Mouse (Mus musculus): ENCODE measurements around the gene Tmem186. TPM values are rescaled to one million over a fixed set of nuclear protein-coding genes. Genes with fewer than 3 reads are reported as not detected.

The Tmem186 gene
- total and polyA plus RNA-seq, 3 experiments, result 15.3 to 22.1 (median 16.2) TPM

GRCm38 (mm10) chr16:8667261-8667660, 29.7 kb upstream of the Tmem186 start:
- DNase-seq, result peak; percentile 50

DNA sequence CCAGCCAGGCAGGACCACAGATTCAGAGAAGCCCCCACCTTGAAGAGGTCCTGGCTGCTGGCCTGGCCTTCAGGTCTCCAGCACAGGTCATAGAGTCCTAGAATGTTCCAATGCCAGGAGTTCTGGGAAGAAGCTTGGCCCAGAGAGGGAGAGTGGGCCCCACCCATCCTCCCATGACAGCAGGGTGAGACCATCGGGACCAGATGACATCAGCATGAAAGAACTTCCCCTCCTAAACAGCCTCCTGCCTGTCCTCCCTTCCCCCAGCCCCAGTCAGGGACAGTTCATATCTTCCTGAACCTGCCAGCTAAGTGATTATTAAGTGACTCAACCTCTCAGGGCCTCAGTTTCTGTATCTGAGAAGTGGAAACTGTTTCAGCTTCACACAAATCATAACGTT, 28.9 kb upstream of the Tmem186 start:
- DNase-seq, result peak; percentile 85

- DNase-seq, result no peak
These were observed 27.9 kb upstream of the Tmem186 start for GRCm38 (mm10) chr16:8665367-8665766.

GRCm38 (mm10) chr16:8663606-8664539, 26.4 kb upstream of the Tmem186 start:
- no peak for DNase-seq

DNA sequence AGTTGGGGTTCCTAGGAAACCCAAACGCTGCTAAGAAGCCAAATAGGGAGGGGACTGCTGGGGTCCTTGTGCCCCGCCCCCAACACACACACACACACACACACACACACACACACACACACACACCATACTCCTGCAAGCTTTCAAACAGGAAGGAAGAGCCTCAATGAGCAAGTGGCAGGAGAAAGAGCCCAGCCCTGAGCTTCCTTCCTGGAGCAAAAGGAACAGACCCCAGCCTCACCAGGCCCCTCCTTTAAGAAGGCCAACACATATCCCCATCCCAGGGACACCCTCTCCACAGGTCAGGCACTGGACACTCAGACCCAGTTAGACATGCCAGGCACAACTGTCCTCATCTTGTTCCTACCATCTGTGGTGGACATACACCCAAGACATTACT, 25.5 kb upstream of the Tmem186 start:
- no peak for DNase-seq

- peak; percentile 64 for DNase-seq
These were observed 21.3 kb upstream of the Tmem186 start for GRCm38 (mm10) chr16:8658764-8659163.

- no peak for DNase-seq
These were observed 20.8 kb upstream of the Tmem186 start for GRCm38 (mm10) chr16:8658349-8658748.

- DNase-seq, result no peak
These were observed 18.7 kb upstream of the Tmem186 start for GRCm38 (mm10) chr16:8656256-8656655.

- DNase-seq, result no peak
These were observed 18.1 kb upstream of the Tmem186 start for GRCm38 (mm10) chr16:8655599-8655998.

- DNase-seq, result no peak
These were observed 17.6 kb upstream of the Tmem186 start for GRCm38 (mm10) chr16:8655108-8655507.

- DNase-seq, result no peak
These were observed 12.5 kb upstream of the Tmem186 start for GRCm38 (mm10) chr16:8650007-8650406.

GRCm38 (mm10) chr16:8645546-8645945, 8.0 kb upstream of the Tmem186 start:
- DNase-seq, result no peak

DNA sequence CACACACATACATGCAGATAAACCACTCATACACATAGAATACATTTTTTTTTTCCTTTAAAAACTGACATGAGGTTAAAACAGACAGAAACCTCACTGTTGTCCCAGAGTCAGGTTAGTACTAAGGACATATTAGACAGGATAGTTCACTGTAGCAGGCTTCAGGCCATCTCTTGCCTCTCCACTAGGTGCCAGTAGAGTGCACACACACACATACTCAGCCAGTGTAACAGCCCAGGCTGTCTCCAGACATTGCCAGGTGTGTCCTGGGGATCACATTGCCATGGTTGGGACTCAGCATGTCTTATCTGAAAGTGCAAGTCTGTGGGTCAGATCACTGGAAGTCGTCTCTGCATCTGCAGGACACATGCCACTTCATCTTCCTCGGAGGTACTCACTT, 6.3 kb upstream of the Tmem186 start:
- peak; percentile 41 for DNase-seq

- DNase-seq, result no peak
These were observed 2.1 kb upstream of the Tmem186 start for GRCm38 (mm10) chr16:8639466-8640191.

- no peak for DNase-seq
These were observed 619 bp upstream of the Tmem186 start for GRCm38 (mm10) chr16:8638131-8638530.

DNA sequence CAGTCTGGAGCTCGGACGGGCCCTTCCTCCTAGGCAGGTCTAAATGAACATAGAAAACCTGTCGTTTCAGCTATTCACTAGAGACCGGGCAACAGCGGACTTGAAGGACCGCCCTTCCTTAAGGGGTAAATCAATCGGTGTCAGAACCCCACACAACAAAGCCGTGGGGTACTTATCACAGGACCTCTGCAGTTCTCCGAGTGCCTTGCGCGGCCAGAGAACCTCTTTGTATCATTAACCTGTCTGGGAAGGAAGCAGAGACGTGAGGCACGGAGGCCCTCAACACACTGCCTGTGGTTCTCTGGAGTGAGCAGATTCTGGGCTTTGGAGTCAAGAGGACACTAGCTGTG, 670 bp downstream of the Tmem186 start:
- DNase-seq, result no peak

- no peak for DNase-seq
These were observed 6.1 kb downstream of the Tmem186 start for GRCm38 (mm10) chr16:8631428-8631827.

DNA sequence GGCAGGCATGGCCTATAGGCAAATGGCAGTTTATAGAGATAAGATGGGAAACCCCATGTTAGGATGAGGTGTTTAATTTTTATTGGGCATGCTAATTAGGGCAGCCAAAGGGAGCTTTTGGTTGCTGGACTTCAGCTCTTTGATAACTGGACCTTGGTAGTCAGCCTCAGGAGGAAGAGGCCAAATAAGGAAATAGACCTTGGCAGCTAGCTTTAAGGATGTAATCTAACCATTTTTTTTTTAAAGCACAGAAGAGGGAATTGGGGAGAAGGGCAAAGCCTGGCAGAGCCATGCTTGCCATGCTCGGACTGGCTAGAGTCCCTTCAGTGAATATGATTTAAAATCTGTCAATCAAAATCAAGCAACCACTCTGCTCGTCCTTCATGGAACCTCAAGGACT, 7.1 kb downstream of the Tmem186 start:
- no peak for DNase-seq

DNA sequence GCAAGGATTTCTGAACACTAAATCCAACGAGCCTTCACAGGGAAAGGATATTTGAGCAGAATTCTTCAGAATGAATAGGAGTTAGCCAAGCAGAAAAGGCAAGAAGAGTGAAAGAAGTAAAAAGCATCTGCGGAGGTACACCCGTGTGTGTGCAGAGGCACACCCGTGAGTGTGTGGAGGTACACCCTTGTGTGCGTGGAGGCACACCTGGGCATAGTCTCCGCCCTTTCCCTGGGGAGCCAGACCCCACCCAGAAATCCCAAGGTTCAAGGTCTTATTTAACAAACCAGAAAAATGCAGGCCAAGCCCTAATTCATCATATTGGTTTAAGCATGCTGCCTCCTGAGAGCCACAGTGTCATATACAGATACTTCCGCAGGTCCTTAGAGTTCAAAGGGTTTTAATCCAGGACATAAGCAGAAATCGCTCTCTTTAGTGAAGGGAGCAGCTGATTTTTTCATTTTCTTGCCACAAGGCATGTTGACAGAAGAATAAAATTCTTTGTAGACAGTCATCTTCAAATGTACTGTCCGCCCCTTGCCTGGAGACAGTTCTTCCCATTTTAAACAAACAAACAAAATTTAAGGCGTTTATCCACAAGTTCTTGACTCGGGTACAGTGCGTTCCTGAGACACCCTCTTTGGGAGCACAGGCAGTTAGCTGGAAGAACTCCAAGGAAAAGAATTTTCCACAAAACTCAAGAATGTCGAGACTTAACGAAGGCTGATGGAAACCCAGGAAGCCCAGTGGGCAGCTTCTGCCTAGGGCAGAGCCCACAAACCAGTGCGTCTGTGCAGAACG, 17.0 kb downstream of the Tmem186 start:
- DNase-seq, result no peak

DNA sequence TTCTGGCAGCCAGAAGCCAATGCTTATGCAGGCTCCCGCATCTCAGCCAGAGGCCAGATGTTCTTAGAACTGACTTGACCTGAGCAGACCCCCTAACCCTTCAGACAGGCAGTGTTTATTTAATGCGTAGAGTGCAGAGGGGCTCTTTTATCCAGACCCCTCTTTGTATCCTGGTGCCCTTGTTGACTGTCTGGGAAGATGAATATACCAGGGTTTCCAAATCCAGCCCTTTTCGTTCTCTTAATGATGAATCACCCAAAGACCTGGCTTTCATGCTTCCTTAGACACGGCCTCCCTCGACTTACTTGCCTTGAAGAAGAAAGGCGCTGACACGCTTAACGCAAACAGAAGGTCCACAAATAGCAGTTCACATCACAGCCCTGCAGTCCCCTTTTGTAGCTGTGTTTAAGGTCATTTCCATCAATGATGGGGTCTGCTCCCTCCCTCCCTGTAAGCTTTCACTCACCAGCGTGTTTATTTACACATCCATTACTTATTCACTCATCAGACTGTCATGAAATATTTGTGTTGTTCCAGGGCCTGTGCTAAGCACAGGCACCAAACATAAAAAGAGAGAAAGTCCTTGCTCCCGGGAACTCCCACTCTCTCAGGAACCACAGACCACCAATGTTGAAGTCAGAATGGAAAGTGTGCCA, 17.7 kb downstream of the Tmem186 start:
- DNase-seq, result no peak

DNA sequence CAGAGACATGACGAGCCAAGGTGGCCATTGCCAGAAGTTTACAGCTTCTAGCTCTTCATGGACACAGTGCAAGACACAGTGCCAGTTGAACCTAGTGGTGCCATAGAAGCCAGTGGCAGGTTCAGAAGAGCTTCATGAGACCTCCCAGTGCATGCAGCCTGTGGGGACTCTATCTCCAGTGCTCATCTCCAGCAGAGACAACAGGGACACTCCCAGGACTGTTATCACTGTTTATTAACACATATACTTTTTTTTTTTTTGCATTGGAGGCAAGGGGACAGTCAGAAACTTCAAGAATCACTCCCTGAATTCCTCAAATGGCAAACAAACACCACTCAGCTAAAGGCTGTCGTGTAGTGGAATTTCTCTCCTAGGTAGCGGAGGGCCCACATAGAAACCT, 24.1 kb downstream of the Tmem186 start:
- no peak for DNase-seq

DNA sequence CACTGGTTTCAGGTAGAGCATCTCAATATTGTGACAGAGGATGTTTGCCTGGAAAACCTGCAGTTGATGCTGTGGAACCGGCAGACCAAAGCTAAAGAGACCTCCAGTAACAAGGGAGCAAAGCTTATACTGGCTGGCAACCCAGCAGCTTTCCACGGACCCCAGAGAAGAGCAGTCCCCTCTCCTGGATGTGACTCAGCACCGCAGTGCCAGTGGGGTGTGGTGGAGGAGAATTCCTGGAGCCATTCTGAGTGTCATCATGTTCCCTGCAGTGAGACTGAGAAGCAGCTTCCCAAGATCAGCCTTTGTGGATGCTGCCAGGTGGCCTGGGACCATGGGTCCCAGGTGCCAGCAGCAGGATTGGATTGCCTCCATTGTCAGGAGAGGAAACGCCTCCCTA, 24.5 kb downstream of the Tmem186 start:
- DNase-seq, result no peak

Data from adrenal gland, adult 2 months (tissue).